Mouse (Mus musculus) ES-E14 (cell line): Measurements from ENCODE around the gene Alcam.

ENCODE experiments used
- CHD2 ChIP-seq: IDR thresholded peaks from 2 replicates; pipeline ENCODE4 v1.6.1; 2014; ENCODE audit warnings: mild to moderate bottlenecking, low read depth, low read length, inconsistent platforms
- HCFC1 ChIP-seq: IDR thresholded peaks from 2 replicates; pipeline ENCODE4 v1.6.1; 2012; ENCODE audit warnings: low read length, inconsistent platforms, borderline replicate concordance; ENCODE audit not compliant: insufficient read depth
- MAFK ChIP-seq: IDR thresholded peaks from 2 replicates; pipeline ENCODE4 v1.6.1; 2014; ENCODE audit warnings: mild to moderate bottlenecking, low read depth, low read length, inconsistent platforms; ENCODE audit not compliant: insufficient read depth
- ZC3H11A ChIP-seq: IDR thresholded peaks from 2 replicates; pipeline ENCODE4 v1.6.1; 2012; ENCODE audit warnings: low read depth, mild to moderate bottlenecking, inconsistent platforms, low read length, borderline replicate concordance
- ZNF384 ChIP-seq: IDR thresholded peaks from 2 replicates; pipeline ENCODE4 v1.6.1; 2012; ENCODE audit warnings: low read depth, low read length, inconsistent platforms

DNA sequence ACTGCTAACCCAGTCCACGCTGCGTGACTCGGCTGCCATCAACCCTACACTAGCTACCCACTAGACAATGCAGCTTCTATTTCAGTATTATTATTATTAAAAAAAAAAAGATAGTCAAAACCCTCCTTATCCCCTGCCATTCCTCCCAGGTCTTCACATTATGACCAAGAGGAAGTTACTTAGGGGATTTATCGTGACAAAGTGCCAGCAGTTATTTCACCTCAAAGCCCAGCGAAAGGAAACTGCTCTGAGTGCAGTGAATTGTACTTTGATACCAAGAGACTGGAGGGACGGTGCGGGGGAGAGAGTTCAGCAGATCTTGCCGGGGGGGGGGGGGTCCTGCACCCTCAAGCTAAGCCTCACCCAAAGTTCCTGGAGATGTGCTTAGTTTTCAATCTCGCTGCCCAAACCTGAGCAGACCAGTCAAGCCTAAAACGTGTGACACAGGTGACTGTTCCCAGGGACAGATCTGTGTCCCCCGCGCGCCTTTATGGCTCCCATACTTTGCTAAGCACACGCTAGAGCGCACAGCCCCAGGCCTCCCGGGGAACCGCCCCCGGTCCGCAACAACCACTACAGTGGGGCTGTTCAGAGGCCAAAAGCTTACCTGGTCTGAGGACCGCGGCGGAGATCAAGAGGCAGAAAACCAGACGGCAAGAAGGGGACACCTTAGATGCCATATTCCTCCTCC lies 1.9 kb downstream of the Alcam start:
- TF ChIP-seq HCFC1 (no peak), ZNF384 (no peak), ZC3H11A (no peak), CHD2 (no peak), MAFK (no peak)
